Mouse (Mus musculus) liver, adult 2 months (tissue): ENCODE measurements around the gene Sh3bgrl.

Source experiments
- CTCF ChIP-seq: fragments of 200-500 bp; IDR thresholded peaks from 2 replicates; pipeline ENCODE4 v1.5.1; 2011; ENCODE audit warnings: low read depth, low read length, control low read depth
- POLR2A ChIP-seq: fragments of 200-500 bp; IDR thresholded peaks from 2 replicates; pipeline ENCODE4 v1.6.1; 2011; ENCODE audit warnings: low read length, control low read depth; ENCODE audit not compliant: insufficient read depth; ENCODE audit errors: extremely low read depth

DNA sequence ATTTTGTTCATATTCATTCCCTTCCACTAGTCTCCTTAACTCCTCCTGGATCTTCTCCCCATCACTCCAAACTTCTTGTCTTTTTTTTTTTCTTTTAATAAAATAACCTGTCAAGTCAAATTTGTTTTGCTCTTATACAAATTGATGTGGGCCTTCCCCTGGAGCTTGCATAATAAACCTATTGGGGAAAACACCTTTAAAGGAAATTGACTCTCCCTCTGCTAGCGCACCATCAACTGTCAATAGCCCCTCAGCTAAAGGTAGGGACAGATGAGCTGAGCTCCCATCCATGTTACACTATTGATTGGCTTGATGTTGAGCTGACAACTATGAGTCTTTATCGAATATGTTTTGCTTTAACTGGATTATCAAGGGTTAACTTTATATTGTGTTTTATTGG is 5.3 kb downstream of the Sh3bgrl start:
- TF ChIP-seq CTCF (no peak), POLR2A (no peak)
